Mouse (Mus musculus): ENCODE data around the gene Chil1. TPM values are rescaled to one million over a fixed set of nuclear protein-coding genes. Genes with fewer than 3 reads are reported as not detected.
A peak's percentile ranks its signal among the peaks of the same experiment; 100 is the strongest.

The Chil1 gene
- polyA plus RNA-seq, 1 experiment from 2014 or later = 3.7 TPM

DNA sequence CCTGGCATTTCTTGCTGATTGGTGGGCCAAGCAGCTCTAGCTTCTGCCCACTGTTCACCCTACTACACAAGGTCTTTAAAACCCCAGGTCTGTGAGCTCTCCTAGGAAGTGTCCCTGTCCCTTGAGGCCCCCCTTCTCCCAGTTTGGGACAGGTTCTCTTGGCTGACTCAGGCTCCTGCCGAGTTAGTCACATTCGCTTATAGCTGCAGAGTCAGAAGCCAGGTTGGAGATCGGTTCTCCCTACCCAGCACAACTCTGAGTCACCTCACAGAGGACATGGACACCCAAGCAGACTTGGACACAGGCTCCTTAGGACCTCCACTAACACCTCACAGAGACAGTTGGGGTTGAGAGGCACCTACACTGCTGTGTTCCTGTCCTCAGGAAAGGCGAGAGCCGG lies 9.2 kb downstream of the Chil1 start:
- no peak overlapping the region for H3K27ac ChIP-seq (ENCODE audit: low read depth, low read length)
- no peaks in the 10 kb centered on the region for H3K9me3 ChIP-seq (replicated peaks; ENCODE audit: control insufficient read depth, low read length)
- no peaks in the 10 kb centered on the region for H3K27me3 ChIP-seq (replicated peaks; ENCODE audit: control insufficient read depth, insufficient read depth, low read length)
- H3K36me3 ChIP-seq (ENCODE audit: control insufficient read depth, insufficient read depth, low read length) = no peaks in the 10 kb centered on the region
- no peak overlapping the region for H3K4me2 ChIP-seq (ENCODE audit: low read length)
- WGBS = 91% methylated on average over 5 of the region's 5 CpGs
- ATAC-seq = no peak
- H3K4me3 ChIP-seq (ENCODE audit: low read depth, low read length) = no peak overlapping the region
- DNase-seq (ENCODE audit: low spot score) = no peak
- peaks cover 20% of the 10 kb centered on the region for H3K4me1 ChIP-seq (ENCODE audit: control insufficient read depth, insufficient read depth, low read length)
- H3K9ac ChIP-seq (ENCODE audit: low read length) = no peak overlapping the region

DNA sequence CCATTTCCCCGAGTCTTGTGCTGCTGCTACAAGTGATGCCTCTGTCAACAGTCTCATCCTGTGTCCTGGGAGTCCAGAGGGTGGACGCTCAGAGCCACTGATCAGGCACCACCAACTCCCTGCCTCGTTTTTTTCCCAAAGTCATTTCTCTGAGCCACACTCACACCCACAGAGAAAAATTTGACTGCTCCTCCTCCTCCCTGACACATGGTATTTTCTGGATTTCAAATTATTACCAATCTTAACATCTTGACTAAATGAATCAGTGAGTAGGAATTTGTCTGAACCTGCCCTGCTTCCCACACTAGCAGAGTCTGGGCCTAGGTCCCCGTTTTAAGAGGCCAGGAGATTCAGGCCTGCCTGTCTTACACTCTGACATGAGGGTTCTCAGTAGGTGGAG lies 10.0 kb downstream of the Chil1 start:
- WGBS = 71% methylated on average over 4 of the region's 4 CpGs

DNA sequence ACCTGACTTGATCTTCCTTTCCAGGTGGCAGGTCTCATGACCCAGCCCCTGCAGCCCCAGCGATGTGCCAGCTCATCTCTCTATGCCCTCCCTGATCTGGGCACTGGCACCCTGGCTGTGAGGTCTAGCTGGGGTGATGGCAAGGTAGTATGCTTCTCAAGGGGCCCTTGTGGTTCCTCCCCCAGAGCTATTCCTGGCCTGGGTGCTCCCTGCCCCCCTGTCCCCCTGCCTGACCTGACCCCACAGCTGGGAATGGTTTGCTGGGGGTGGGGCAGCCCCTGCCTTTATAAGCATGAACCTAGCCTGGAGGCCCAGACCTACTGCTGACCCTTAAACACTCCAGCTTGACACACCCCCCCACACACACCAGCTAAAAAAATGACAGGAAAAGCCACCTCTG lies 11.2 kb downstream of the Chil1 start, which contains the start of gene Mybph:
TSS of gene Mybph (plus strand) at position 323 of the 400 bp plus-strand sequence.
- no peaks in the 10 kb centered on the region for H3K27me3 ChIP-seq (replicated peaks; ENCODE audit: control insufficient read depth, insufficient read depth, low read length)
- no peaks in the 10 kb centered on the region for H3K36me3 ChIP-seq (ENCODE audit: control insufficient read depth, insufficient read depth, low read length)
- no peak within 1 kb of the TSS for H3K4me3 ChIP-seq (ENCODE audit: low read depth, low read length)
- no peaks in the 10 kb centered on the region for H3K9me3 ChIP-seq (replicated peaks; ENCODE audit: control insufficient read depth, low read length)
- no peak within 1 kb of the TSS for H3K9ac ChIP-seq (ENCODE audit: low read length)
- H3K27ac ChIP-seq (ENCODE audit: low read depth, low read length) = no peak within 1 kb of the TSS
- ATAC-seq (no peak), DNase-seq (ENCODE audit: low spot score) (no peak)
- 91% methylated on average over 1 of the region's 1 CpGs for WGBS
- H3K4me1 ChIP-seq (ENCODE audit: control insufficient read depth, insufficient read depth, low read length) = peaks cover 20% of the 10 kb centered on the region
- no peak within 1 kb of the TSS for H3K4me2 ChIP-seq (ENCODE audit: low read length)

More for the DNA sequence above, 10.0 kb downstream of the Chil1 start:
- no peaks in the 10 kb centered on the region for H3K27me3 ChIP-seq (replicated peaks; ENCODE audit: control insufficient read depth, insufficient read depth, low read length)
- peaks cover 20% of the 10 kb centered on the region for H3K4me1 ChIP-seq (ENCODE audit: control insufficient read depth, insufficient read depth, low read length)
- no peaks in the 10 kb centered on the region for H3K36me3 ChIP-seq (ENCODE audit: control insufficient read depth, insufficient read depth, low read length)
- DNase-seq (ENCODE audit: low spot score) (no peak), ATAC-seq (no peak)
- H3K4me2 ChIP-seq (ENCODE audit: low read length) = no peak overlapping the region
- no peak overlapping the region for H3K9ac ChIP-seq (ENCODE audit: low read length)
- no peak overlapping the region for H3K27ac ChIP-seq (ENCODE audit: low read depth, low read length)
- H3K4me3 ChIP-seq (ENCODE audit: low read depth, low read length) = no peak overlapping the region
- no peaks in the 10 kb centered on the region for H3K9me3 ChIP-seq (replicated peaks; ENCODE audit: control insufficient read depth, low read length)

DNA sequence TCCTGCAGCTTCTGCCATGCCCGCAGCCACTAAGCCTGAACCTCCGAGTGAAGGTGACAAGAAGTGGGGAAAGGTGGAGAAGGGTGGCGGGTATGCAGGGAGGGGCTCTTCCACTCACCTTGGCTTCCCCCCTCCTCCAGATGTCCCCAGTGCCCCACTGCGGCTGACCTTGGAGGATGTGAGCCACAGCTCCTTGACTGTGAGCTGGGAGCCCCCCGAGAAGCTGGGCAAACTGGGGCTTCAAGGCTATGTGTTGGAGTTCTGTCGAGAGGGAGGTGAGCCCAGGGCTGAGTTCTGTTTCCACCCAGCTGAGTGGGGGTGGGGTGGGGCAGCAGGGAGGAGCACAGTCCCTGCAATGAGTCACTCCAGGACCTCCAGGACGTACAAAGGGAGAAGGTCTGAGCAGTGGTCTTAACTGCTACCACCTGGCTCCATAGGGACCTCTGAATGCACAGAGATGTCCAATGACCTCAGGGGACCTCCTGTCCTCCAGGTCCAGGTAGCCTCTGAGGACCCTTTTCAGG lies 11.8 kb downstream of the Chil1 start:
- Histone ChIP-seq H3K4me3 (ENCODE audit: low read depth, low read length) (no peak overlapping the region), H3K27ac (ENCODE audit: low read depth, low read length) (no peak overlapping the region), H3K9me3 (replicated peaks; ENCODE audit: control insufficient read depth, low read length) (no peaks in the 10 kb centered on the region), H3K4me2 (ENCODE audit: low read length) (no peak overlapping the region), H3K9ac (ENCODE audit: low read length) (no peak overlapping the region), H3K36me3 (ENCODE audit: control insufficient read depth, insufficient read depth, low read length) (no peaks in the 10 kb centered on the region), H3K4me1 (ENCODE audit: control insufficient read depth, insufficient read depth, low read length) (peaks cover 14% of the 10 kb centered on the region), H3K27me3 (replicated peaks; ENCODE audit: control insufficient read depth, insufficient read depth, low read length) (no peaks in the 10 kb centered on the region)
- no peak for DNase-seq (ENCODE audit: low spot score)
- 72% methylated on average over 7 of the region's 7 CpGs for WGBS
- no peak for ATAC-seq

DNA sequence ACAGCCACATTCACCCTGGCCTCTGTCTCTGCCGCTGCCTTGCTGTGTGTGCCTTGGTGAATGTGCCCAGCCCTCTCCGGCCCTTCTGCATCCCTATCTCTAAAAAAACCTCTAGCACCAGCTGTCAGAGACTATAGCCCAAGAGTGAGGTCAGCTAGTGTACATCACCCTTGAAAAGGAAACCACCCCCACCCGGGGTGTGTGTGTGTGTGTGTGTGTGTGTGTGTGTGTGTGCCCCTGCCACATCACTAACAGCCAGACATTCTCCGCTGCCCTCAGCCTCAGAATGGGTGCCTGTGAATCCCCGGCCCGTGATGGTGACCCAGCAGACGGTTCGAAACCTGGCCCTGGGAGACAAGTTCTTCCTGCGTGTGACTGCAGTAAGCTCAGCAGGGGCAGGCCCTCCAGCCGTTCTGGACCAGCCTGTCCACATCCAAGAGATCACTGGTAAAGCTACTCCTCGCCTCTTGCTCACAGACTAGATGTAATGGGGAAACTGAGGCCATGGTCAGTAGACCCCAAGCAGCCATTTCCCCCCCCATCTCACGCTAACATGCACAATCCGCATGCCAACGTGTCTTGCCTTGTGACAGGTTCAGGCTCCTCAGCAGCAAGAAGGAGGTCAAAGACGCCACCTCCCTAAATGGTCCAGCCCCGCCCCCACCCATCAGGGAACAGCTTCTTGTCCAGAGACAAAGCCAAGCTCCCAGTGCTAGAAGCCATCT lies 12.5 kb downstream of the Chil1 start:
- Histone ChIP-seq H3K9ac (ENCODE audit: low read length) (no peak overlapping the region), H3K4me1 (ENCODE audit: control insufficient read depth, insufficient read depth, low read length) (peaks cover 10% of the 10 kb centered on the region; the same call in 1 of the 2 replicates), H3K4me3 (ENCODE audit: low read depth, low read length) (no peak overlapping the region), H3K36me3 (ENCODE audit: control insufficient read depth, insufficient read depth, low read length) (no peaks in the 10 kb centered on the region), H3K9me3 (replicated peaks; ENCODE audit: control insufficient read depth, low read length) (no peaks in the 10 kb centered on the region), H3K27ac (ENCODE audit: low read depth, low read length) (no peak overlapping the region), H3K4me2 (ENCODE audit: low read length) (no peak overlapping the region), H3K27me3 (replicated peaks; ENCODE audit: control insufficient read depth, insufficient read depth, low read length) (no peaks in the 10 kb centered on the region)
- 80% methylated on average over 16 of the region's 16 CpGs for WGBS
- ATAC-seq (no peak), DNase-seq (ENCODE audit: low spot score) (no peak)

DNA sequence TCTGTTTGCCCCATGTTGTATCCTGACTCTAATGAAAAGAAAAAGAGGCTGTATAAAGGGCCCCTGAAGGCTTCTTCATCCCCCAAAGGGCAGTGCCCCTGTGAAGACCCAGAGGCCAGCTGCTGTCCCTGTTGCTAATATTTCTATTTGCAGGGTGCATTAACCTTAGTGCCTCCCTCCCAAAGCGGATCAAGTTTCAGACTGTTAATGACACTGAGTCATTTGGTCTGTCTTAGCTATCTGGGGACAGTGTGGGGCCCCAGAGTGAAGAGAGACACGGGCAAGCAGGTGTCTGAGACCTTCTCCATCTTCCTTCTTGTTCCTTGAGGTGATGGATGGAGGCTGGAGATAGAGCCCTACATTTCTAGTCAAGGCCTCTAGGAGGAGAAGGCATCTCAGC lies 13.1 kb downstream of the Chil1 start:
- no peaks in the 10 kb centered on the region for H3K9me3 ChIP-seq (replicated peaks; ENCODE audit: control insufficient read depth, low read length)
- DNase-seq (ENCODE audit: low spot score) (no peak), ATAC-seq (no peak)
- H3K27me3 ChIP-seq (replicated peaks; ENCODE audit: control insufficient read depth, insufficient read depth, low read length) = no peaks in the 10 kb centered on the region
- 62% methylated on average over 2 of the region's 2 CpGs for WGBS
- no peaks in the 10 kb centered on the region for H3K36me3 ChIP-seq (ENCODE audit: control insufficient read depth, insufficient read depth, low read length)
- H3K4me2 ChIP-seq (ENCODE audit: low read length) = no peak overlapping the region
- no peak overlapping the region for H3K9ac ChIP-seq (ENCODE audit: low read length)
- no peak overlapping the region for H3K4me3 ChIP-seq (ENCODE audit: low read depth, low read length)
- H3K27ac ChIP-seq (ENCODE audit: low read depth, low read length) = no peak overlapping the region
- H3K4me1 ChIP-seq (ENCODE audit: control insufficient read depth, insufficient read depth, low read length) = peaks cover 10% of the 10 kb centered on the region; the same call in 1 of the 2 replicates

DNA sequence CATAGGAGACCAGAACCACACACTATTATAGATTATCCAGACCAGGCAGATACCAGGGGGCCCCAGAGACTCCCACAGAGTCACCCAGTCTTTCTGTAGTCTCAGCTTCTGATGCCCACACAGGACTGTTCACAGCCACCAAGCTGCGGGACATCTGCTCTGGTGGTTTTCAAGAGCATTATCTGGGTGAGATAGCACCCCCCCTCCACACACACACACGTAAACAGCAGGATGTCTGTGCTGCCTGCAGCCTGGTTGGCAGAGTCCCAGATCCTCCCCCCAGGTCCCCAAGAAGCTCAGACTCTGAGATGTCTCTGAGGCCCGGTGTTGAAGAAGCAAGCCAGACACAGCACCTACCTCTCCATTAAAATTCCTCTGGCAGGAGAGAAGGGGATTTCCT lies 13.6 kb downstream of the Chil1 start:
- Histone ChIP-seq H3K9me3 (replicated peaks; ENCODE audit: control insufficient read depth, low read length) (no peaks in the 10 kb centered on the region), H3K36me3 (ENCODE audit: control insufficient read depth, insufficient read depth, low read length) (no peaks in the 10 kb centered on the region), H3K27me3 (replicated peaks; ENCODE audit: control insufficient read depth, insufficient read depth, low read length) (no peaks in the 10 kb centered on the region), H3K9ac (ENCODE audit: low read length) (no peak overlapping the region), H3K27ac (ENCODE audit: low read depth, low read length) (no peak overlapping the region), H3K4me1 (ENCODE audit: control insufficient read depth, insufficient read depth, low read length) (peaks cover 10% of the 10 kb centered on the region; the same call in 1 of the 2 replicates), H3K4me3 (ENCODE audit: low read depth, low read length) (no peak overlapping the region), H3K4me2 (ENCODE audit: low read length) (no peak overlapping the region)
- ATAC-seq = 0 out of 2 replicates have a peak, but pooled peaks have one; percentile 26
- 45% methylated on average over 3 of the region's 3 CpGs for WGBS
- no peak for DNase-seq (ENCODE audit: low spot score)

DNA sequence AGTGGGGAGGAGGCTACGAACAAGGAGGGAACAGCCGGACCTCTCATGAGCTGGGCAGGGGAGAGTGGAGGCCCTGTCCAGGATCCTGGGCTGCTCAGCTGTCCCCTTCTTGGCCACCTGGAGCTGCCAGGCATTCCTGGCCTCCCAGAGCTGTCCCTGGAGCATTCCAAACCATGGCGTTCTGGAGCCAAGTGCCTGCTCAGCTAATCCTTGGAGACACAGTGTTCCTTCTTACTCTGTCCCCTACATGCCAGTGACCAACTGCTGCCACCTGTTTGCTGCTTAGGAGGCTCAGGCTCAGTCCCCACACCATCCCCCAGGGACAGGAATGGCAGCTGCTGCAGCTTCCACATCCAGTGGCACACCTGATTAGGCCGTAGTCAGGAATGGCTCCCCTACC lies 14.0 kb downstream of the Chil1 start:
- Histone ChIP-seq H3K4me3 (ENCODE audit: low read depth, low read length) (no peak overlapping the region), H3K4me2 (ENCODE audit: low read length) (no peak overlapping the region), H3K36me3 (ENCODE audit: control insufficient read depth, insufficient read depth, low read length) (no peaks in the 10 kb centered on the region), H3K27ac (ENCODE audit: low read depth, low read length) (no peak overlapping the region), H3K9ac (ENCODE audit: low read length) (no peak overlapping the region), H3K4me1 (ENCODE audit: control insufficient read depth, insufficient read depth, low read length) (peaks cover 10% of the 10 kb centered on the region; the same call in 1 of the 2 replicates), H3K9me3 (replicated peaks; ENCODE audit: control insufficient read depth, low read length) (no peaks in the 10 kb centered on the region), H3K27me3 (replicated peaks; ENCODE audit: control insufficient read depth, insufficient read depth, low read length) (no peaks in the 10 kb centered on the region)
- no peak for DNase-seq (ENCODE audit: low spot score)
- peak; percentile 26; the same call in 1 of the 2 replicates for ATAC-seq
- 59% methylated on average over 4 of the region's 4 CpGs for WGBS

DNA sequence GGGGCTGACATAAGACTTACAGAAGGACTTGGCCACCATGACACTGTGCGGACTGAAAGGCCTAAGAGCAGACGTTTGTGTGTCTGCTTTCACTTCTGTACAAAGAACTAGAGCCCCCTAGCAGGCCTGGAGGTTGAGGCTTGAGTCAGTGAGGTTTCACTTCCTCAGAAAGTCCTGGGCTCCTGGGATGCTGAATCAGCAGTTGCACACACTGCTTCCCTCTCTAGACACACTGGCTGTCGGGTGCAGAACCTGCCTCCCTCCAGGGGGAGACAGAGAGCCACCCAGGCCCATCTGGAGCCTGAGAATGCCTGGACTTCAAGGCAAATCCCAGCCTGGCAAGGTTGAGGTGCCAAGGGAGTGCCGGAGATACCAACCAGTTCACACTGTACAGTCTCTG lies 14.4 kb downstream of the Chil1 start:
- no peaks in the 10 kb centered on the region for H3K36me3 ChIP-seq (ENCODE audit: control insufficient read depth, insufficient read depth, low read length)
- no peaks in the 10 kb centered on the region for H3K27me3 ChIP-seq (replicated peaks; ENCODE audit: control insufficient read depth, insufficient read depth, low read length)
- ATAC-seq (no peak), DNase-seq (ENCODE audit: low spot score) (no peak)
- H3K4me1 ChIP-seq (ENCODE audit: control insufficient read depth, insufficient read depth, low read length) = peaks cover 10% of the 10 kb centered on the region; the same call in 1 of the 2 replicates
- 65% methylated on average over 4 of the region's 4 CpGs for WGBS
- H3K9ac ChIP-seq (ENCODE audit: low read length) = no peak overlapping the region
- no peak overlapping the region for H3K4me2 ChIP-seq (ENCODE audit: low read length)
- no peaks in the 10 kb centered on the region for H3K9me3 ChIP-seq (replicated peaks; ENCODE audit: control insufficient read depth, low read length)
- H3K27ac ChIP-seq (ENCODE audit: low read depth, low read length) = no peak overlapping the region
- H3K4me3 ChIP-seq (ENCODE audit: low read depth, low read length) = no peak overlapping the region

All from forebrain, embryonic 14.5 days (tissue).